Mouse (Mus musculus): Measurements from ENCODE around the gene Ppt2. TPM values are rescaled to one million over a fixed set of nuclear protein-coding genes. Genes with fewer than 3 reads are reported as not detected.
A peak's percentile ranks its signal among the peaks of the same experiment; 100 is the strongest.

Gene Ppt2
- polyA plus RNA-seq, 1 experiment: 118 TPM

DNA sequence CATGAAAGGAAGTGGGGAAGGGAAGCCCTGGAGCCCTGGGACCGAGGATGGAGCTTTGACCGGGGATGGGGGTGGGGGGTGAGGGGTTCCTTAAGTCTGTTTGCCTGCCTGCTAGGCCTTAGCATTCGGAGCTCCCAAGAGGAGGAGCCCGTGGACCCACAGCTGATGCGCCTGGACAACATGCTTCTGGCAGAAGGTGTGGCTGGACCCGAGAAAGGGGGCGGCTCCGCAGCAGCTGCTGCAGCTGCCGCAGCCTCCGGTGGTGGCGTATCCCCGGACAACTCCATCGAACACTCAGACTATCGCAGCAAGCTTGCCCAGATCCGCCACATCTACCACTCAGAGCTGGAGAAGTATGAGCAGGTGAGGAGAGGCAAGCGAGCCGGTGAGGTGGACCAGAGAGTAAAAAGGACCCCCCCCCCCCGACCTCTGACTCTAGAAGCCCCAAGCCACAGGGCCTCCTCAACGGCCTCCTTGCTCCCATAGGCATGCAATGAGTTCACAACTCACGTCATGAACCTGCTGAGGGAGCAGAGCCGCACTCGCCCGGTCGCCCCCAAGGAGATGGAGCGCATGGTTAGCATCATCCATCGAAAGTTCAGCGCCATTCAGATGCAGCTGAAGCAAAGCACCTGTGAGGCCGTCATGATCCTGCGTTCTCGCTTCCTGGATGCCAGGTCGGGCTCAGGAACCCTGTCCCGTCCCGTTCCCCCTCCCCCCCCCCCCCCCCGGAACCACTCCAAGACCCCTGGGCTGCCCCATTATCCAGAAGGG is 34.4 kb downstream of the Ppt2 start:
- peaks cover 4% of the 10 kb centered on the region; the same call in 1 of the 2 replicates for H3K36me3 ChIP-seq (ENCODE audit: control insufficient read depth, insufficient read depth, low read length)
- H3K4me3 ChIP-seq (ENCODE audit: insufficient read depth, low read depth, low read length): peak overlapping the region; percentile 69
- TF ChIP-seq CTCF (conservative IDR thresholded peaks at IDR 0.05; ENCODE audit: insufficient read depth, insufficient read length, low read depth, low read length) (no peak), POLR2A (IDR thresholded peaks at IDR 0.05; ENCODE audit: low read depth, low read length) (no peak)
- H3K27ac ChIP-seq (ENCODE audit: insufficient read depth, low read depth, low read length): no peak overlapping the region
- H3K27me3 ChIP-seq (replicated peaks; ENCODE audit: control insufficient read depth, insufficient read depth, low read length): no peaks in the 10 kb centered on the region
- 45% methylated on average over 34 of the region's 34 CpGs for WGBS
- peaks cover 11% of the 10 kb centered on the region for H3K4me1 ChIP-seq (ENCODE audit: control insufficient read depth, insufficient read depth, low read length)
- DNase-seq: no peak

DNA sequence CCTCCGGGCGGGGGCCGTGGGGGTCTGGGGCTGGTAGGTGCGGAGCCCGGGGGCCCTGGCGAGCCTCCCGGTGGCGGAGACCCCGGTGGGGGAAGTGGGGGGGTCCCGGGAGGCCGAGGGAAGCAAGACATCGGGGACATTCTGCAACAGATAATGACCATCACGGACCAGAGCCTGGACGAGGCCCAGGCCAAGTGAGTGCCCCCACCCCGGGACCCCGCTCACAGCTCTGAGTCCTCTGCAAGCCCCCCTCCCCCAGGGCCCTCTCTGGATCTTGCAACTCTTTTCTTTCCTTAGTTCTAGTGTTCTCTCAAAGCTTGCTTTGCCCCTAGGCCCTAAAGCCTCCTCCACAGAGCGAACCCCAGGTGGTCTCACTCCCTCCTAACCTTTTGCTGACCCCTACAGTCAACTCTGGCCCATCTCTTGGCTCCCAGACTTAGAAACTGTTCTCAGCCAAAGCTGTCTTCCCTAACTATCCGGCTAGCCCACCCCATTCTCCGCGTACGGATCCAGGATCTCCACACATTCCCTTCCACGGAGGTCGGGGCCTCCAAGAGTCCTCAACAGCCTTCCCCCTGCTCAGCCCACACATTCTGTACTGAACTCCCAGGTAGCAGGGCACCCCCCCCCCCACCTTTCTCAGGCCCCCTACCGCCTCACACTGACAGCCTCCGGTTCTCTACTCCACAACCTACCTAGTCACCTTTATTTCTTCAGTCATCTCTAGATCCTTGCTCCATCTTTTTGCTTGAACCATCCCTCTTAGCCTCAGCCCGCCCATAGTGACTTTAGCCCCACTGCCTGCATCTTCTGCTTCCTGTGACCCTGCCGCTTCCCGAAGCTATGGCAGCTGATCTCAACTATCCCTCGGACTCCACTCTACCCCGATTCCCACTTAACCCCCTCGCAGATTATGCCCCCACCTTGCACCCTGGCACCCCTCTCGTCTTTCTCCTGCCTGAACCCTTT is 35.4 kb downstream of the Ppt2 start:
- peak; percentile 59 for DNase-seq
- WGBS: 2% methylated on average over 32 of the region's 32 CpGs
- peak overlapping the region; percentile 75 for H3K27ac ChIP-seq (ENCODE audit: insufficient read depth, low read depth, low read length)
- peak overlapping the region; percentile 69 for H3K4me3 ChIP-seq (ENCODE audit: insufficient read depth, low read depth, low read length)
- no peaks in the 10 kb centered on the region for H3K27me3 ChIP-seq (replicated peaks; ENCODE audit: control insufficient read depth, insufficient read depth, low read length)
- no peak for TF ChIP-seq POLR2A (IDR thresholded peaks at IDR 0.05; ENCODE audit: low read depth, low read length)
- TF ChIP-seq CTCF (conservative IDR thresholded peaks at IDR 0.05; ENCODE audit: insufficient read depth, insufficient read length, low read depth, low read length): no peak
- peaks cover 15% of the 10 kb centered on the region for H3K4me1 ChIP-seq (ENCODE audit: control insufficient read depth, insufficient read depth, low read length)
- peaks cover 4% of the 10 kb centered on the region; the same call in 1 of the 2 replicates for H3K36me3 ChIP-seq (ENCODE audit: control insufficient read depth, insufficient read depth, low read length)

GRCm38 (mm10) chr17:34591994-34592375 is 36.3 kb downstream of the Ppt2 start:
- TF ChIP-seq POLR2A (IDR thresholded peaks at IDR 0.05; ENCODE audit: low read depth, low read length): peak; percentile 61
- no peak for TF ChIP-seq CTCF (conservative IDR thresholded peaks at IDR 0.05; ENCODE audit: insufficient read depth, insufficient read length, low read depth, low read length)
- H3K27ac ChIP-seq (ENCODE audit: insufficient read depth, low read depth, low read length): peak overlapping the region; percentile 92
- H3K4me3 ChIP-seq (ENCODE audit: insufficient read depth, low read depth, low read length): peak overlapping the region; percentile 69
- WGBS: 3% methylated on average over 16 of the region's 35 CpGs
- peaks cover 16% of the 10 kb centered on the region for H3K4me1 ChIP-seq (ENCODE audit: control insufficient read depth, insufficient read depth, low read length)
- no peaks in the 10 kb centered on the region for H3K27me3 ChIP-seq (replicated peaks; ENCODE audit: control insufficient read depth, insufficient read depth, low read length)
- H3K36me3 ChIP-seq (ENCODE audit: control insufficient read depth, insufficient read depth, low read length): peaks cover 4% of the 10 kb centered on the region; the same call in 1 of the 2 replicates
- DNase-seq: peak; percentile 91

DNA sequence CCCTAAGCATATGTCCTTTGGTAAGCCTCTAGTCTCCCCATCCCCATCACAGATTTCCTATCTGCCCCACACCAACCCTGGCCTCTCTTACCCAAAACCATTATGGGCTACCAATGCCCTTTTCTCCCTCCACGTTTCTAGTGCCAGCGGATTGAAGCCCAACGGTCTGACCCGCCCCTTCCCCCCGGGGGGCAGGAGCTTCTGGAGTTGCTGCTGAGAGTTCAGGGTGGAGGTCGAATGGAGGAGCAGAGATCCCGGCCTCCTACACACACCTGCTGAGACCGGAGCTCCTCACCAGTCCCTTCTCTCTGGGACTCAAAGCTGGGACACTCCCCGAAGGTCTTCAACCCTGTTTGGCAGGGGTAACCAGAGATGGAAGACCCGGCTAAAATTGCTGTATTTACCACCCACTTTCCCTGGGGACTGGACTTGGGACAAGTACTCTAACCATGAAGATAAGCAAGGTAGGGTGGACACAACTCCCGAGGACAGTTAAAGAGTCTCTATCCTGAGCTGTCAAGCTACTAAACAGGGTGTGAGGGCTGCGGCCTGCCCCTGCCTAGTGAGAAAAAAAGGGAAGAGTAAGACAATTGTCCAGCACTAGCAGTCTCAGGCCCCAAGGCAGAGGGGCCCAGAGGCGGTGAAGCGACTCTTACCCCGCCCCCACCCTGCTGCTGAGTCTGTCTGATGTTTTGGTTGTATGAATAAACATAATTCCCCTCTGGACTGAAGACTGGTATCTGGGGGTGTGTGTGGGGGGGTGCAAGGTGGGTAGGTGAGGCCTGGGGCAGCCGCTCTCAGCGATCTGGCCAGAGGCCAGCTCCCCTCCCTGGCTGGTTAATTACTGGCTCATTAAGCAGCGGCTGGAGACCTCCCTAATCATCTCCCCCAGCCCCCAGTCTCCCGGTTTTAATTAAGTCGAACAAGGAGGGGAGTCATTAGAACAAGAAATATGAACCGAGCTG is 37.0 kb downstream of the Ppt2 start, which contains the start of gene Pbx2:
Gene Pbx2, plus strand, starts transcription at position 238 of the 965 bp plus-strand sequence.
- DNase-seq: peak; percentile 36
- Histone ChIP-seq H3K27ac (ENCODE audit: insufficient read depth, low read depth, low read length) (peak within 1 kb of the TSS; percentile 92), H3K36me3 (ENCODE audit: control insufficient read depth, insufficient read depth, low read length) (peaks cover 4% of the 10 kb centered on the region; the same call in 1 of the 2 replicates), H3K4me3 (ENCODE audit: insufficient read depth, low read depth, low read length) (peak within 1 kb of the TSS; percentile 69), H3K4me1 (ENCODE audit: control insufficient read depth, insufficient read depth, low read length) (peaks cover 16% of the 10 kb centered on the region), H3K27me3 (replicated peaks; ENCODE audit: control insufficient read depth, insufficient read depth, low read length) (no peaks in the 10 kb centered on the region)
- WGBS: 5% methylated on average over 21 of the region's 21 CpGs
- TF ChIP-seq POLR2A (IDR thresholded peaks at IDR 0.05; ENCODE audit: low read depth, low read length) (no peak), CTCF (conservative IDR thresholded peaks at IDR 0.05; ENCODE audit: insufficient read depth, insufficient read length, low read depth, low read length) (no peak)

DNA sequence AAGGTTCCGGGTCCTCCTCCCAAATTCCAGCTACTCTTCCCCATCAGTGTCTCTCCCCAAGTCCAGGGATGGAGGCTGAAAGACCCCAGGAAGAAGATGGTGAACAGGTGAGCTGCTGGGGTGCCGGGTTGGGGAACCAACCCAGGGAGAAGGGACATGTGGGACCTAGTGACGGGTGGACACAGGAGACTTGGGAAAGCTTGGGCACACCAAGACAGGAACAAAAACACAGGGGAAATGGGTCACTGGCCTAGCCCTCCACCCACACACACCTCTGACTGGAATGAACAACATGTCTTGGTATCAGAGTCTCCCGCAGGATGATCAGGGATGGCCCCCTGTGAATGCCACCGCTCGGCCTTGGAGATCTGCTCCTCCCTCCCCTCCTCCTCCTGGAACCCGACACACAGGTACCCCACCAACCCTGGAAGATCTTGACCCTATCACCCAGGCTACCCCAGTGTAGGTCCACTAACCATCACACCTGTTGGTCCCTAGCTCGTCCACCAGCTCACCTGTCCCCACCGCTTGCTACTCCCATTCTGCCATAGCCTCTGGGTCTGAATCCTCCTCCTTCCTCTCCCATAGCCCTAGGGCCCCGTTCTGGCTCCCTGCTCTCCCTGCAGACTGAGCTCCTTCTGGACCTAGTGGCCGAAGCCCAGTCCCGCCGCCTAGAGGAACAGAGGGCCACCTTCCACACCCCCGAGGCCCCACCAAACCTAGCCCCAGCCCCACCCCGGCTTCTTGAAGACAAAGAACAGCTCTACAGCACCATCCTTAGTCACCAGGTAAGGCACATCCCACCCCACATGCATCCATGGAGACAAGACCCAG is 37.9 kb downstream of the Ppt2 start:
- DNase-seq: no peak
- Histone ChIP-seq H3K4me1 (ENCODE audit: control insufficient read depth, insufficient read depth, low read length) (peaks cover 16% of the 10 kb centered on the region), H3K4me3 (ENCODE audit: insufficient read depth, low read depth, low read length) (peak overlapping the region; percentile 13; the same call in 1 of the 2 replicates), H3K36me3 (ENCODE audit: control insufficient read depth, insufficient read depth, low read length) (no peaks in the 10 kb centered on the region; the same call in 1 of the 2 replicates), H3K27ac (ENCODE audit: insufficient read depth, low read depth, low read length) (peak overlapping the region; percentile 92), H3K27me3 (replicated peaks; ENCODE audit: control insufficient read depth, insufficient read depth, low read length) (no peaks in the 10 kb centered on the region)
- no peak for TF ChIP-seq CTCF (conservative IDR thresholded peaks at IDR 0.05; ENCODE audit: insufficient read depth, insufficient read length, low read depth, low read length)
- no peak for TF ChIP-seq POLR2A (IDR thresholded peaks at IDR 0.05; ENCODE audit: low read depth, low read length)
- 62% methylated on average over 15 of the region's 15 CpGs for WGBS
